Mouse (Mus musculus): ENCODE measurements around the gene Als2.

DNA sequence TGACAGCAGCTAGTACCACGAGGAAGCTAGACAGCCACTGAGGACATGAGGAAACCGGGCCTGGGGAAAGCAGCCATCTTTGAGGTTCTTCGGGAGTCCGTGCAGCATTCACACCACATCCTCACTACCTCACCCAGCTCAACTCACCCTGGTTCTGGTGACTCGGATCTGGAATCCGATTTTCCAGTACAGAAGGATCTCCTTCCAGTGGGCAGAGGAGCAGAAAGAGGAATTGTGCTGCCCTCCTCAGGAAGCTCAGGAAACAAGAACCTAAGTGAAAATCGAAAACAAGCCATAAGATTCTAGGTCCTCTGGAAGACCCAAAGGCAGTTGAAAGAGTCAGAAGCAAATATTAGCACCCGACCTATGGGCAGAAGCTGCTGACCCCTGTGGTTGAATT is 66.7 kb downstream of the Als2 start:
- TF ChIP-seq CTCF (IDR thresholded peaks at IDR 0.05; ENCODE audit: borderline replicate concordance, insufficient read depth, low read depth, low read length), result no peak
- no peak for TF ChIP-seq POLR2A (IDR thresholded peaks at IDR 0.05; ENCODE audit: borderline replicate concordance, insufficient read depth, low read length)

All from cerebellum, adult 2 months (tissue).